ENCODE assay signal across 13 mouse cellular contexts in genomic region chr9:57550126-57550862, GRCm38 (mm10). TPM values are rescaled to one million over a fixed set of nuclear protein-coding genes. Genes with fewer than 3 reads are reported as not detected.
DNase-seq lines count a peak whose midpoint lies in the region; ATAC-seq and TF ChIP-seq lines count a peak whose summit lies in the region.
"Had no signal": no experiment of that assay in that cellular context is flagged by ENCODE, and none has a peak within 500 bp of the region (broad histone marks: within the 10 kb centered on the region; RNA-seq: fewer than 3 reads in every experiment).

No protein-coding gene starts in this region.

- H3K9ac ChIP-seq in heart, embryonic 14.5 days (ENCODE audit: low read length): peak overlapping the region; percentile 45; the same call in 1 of the 2 replicates
- H3K9ac ChIP-seq: hindbrain, embryonic 12.5 days; neural tube, embryonic 12.5 days had no signal

- no peak overlapping the region for H3K4me3 ChIP-seq in heart, embryonic 14.5 days (ENCODE audit: control insufficient read depth in 1 of 2, insufficient read depth in 1 of 2, low read depth in 1 of 2, low read length in 2 of 2)
- no peak overlapping the region for H3K4me3 ChIP-seq in left cerebral cortex, adult 2 months
- H3K4me3 ChIP-seq: erythroblast, embryonic 14.5 days; hindbrain, embryonic 12.5 days; neural tube, embryonic 12.5 days had no signal

- 48% methylated on average over 11 of the region's 11 CpGs for WGBS in heart, embryonic 14.5 days

- peak overlapping the region; percentile 47 for H3K4me2 ChIP-seq in heart, embryonic 14.5 days (ENCODE audit: low read length)
- H3K4me2 ChIP-seq: hindbrain, embryonic 12.5 days; neural tube, embryonic 12.5 days had no signal

- H3K27ac ChIP-seq in heart, embryonic 14.5 days (replicated peaks in 1 of 2; ENCODE audit: control insufficient read depth in 1 of 2, insufficient read depth in 1 of 2, low read depth in 2 of 2, low read length in 2 of 2): peak overlapping the region; percentile 87 to 89
- no peak overlapping the region for H3K27ac ChIP-seq in left cerebral cortex, adult 2 months
- H3K27ac ChIP-seq: hindbrain, embryonic 12.5 days; neural tube, embryonic 12.5 days had no signal

- intact Hi-C loops in gastrocnemius, postnatal 36 days (cut with DNase I): no loop called here
- intact Hi-C loops in left cerebral cortex, adult 2 months (cut with DNase I): no loop called here

- no peak for TF ChIP-seq CTCF in left cerebral cortex, adult 2 months (IDR thresholded peaks at IDR 0.05)

- peak; percentile 55 to 56 for DNase-seq in gastrocnemius, adult 8-10 months (ENCODE audit: low spot score in 2 of 2)
- DNase-seq in gastrocnemius, postnatal 36 days: no peak
- peak; percentile 85 for DNase-seq in adrenal gland, postnatal 14 days
- DNase-seq in lung, adult 18-20 months: peak; percentile 40 to 54
- DNase-seq in left cerebral cortex, adult 9 months (ENCODE audit: low spot score in 2 of 2): no peak
- DNase-seq in left cerebral cortex, adult 2 months (ENCODE audit: extremely low spot score in 1 of 2, low spot score in 2 of 2): no peak
- DNase-seq in thymus, postnatal 10 days (ENCODE audit: low spot score in 2 of 2): no peak
- DNase-seq: cerebellum, adult 18-20 months; thymus, postnatal 4 days had no signal

- peaks cover 47% of the 10 kb centered on the region for H3K36me3 ChIP-seq in heart, embryonic 14.5 days (ENCODE audit: control insufficient read depth, insufficient read depth, low read length)

- ATAC-seq in heart, embryonic 14.5 days (ENCODE audit: insufficient number of reproducible peaks, insufficient read depth, low FRiP score, low read depth): peak; percentile 60

- H3K9me3 ChIP-seq in heart, embryonic 14.5 days (ENCODE audit: control insufficient read depth, low read length): no peaks in the 10 kb centered on the region
- H3K9me3 ChIP-seq: hindbrain, embryonic 12.5 days; neural tube, embryonic 12.5 days had no signal

- H3K27me3 ChIP-seq in heart, embryonic 14.5 days (ENCODE audit: control insufficient read depth, insufficient read depth, low read length): no peaks in the 10 kb centered on the region
- H3K27me3 ChIP-seq: hindbrain, embryonic 12.5 days; neural tube, embryonic 12.5 days had no signal

- H3K4me1 ChIP-seq in heart, embryonic 14.5 days (ENCODE audit: control insufficient read depth in 2 of 2, insufficient read depth in 2 of 2, low read length in 2 of 2): peaks cover 17 to 36% of the 10 kb centered on the region in 2 experiments

RNA-seq across cellular contexts. Expression of gene Mpi, which starts 2.3 kb away (rescaled TPM):
- total RNA-seq in gastrocnemius, adult 8-10 months (2022): 10 to 100 TPM; 71.2 to 89.3 (median 74.4) TPM
- 10 to 100 TPM; 80.9 to 83.7 TPM for total RNA-seq in gastrocnemius, postnatal 36 days (2021)
- 35.8 and 38.6 TPM in 2 replicates for total RNA-seq in adrenal gland, postnatal 14 days (2021)
- polyA plus RNA-seq in heart, embryonic 14.5 days (2014; fragmentation: Nextera tagmentation; extraction: Ambion mirVana): 69.2 and 74.3 TPM in 2 replicates
- 10 to 100 TPM; 63.4 to 76.9 TPM for total RNA-seq in left cerebral cortex, adult 2 months (2021)

RNA-seq across cellular contexts. Expression of gene Scamp2, which starts 10.4 kb away (rescaled TPM):
- total RNA-seq in gastrocnemius, adult 8-10 months (2022): 10 to 100 TPM; 35.5 to 42.9 (median 37.1) TPM
- 10 to 100 TPM; 33.8 to 37.3 TPM for total RNA-seq in gastrocnemius, postnatal 36 days (2021)
- 41.8 and 51.8 TPM in 2 replicates for total RNA-seq in adrenal gland, postnatal 14 days (2021)
- 56.5 and 58.7 TPM in 2 replicates for polyA plus RNA-seq in heart, embryonic 14.5 days (2014; fragmentation: Nextera tagmentation; extraction: Ambion mirVana)
- total RNA-seq in left cerebral cortex, adult 2 months (2021): 10 to 100 TPM; 19.8 to 22.3 TPM

RNA-seq across cellular contexts. Expression of gene Fam219b, which starts 13.0 kb away (rescaled TPM):
- total RNA-seq in gastrocnemius, adult 8-10 months (2022): 1 to 10 TPM; 4.3 to 6.5 (median 5.5) TPM
- 1 to 10 TPM; 4.0 to 5.5 TPM for total RNA-seq in gastrocnemius, postnatal 36 days (2021)
- total RNA-seq in adrenal gland, postnatal 14 days (2021): 17.5 and 19.1 TPM in 2 replicates
- 11.1 and 13.3 TPM in 2 replicates for polyA plus RNA-seq in heart, embryonic 14.5 days (2014; fragmentation: Nextera tagmentation; extraction: Ambion mirVana)
- total RNA-seq in left cerebral cortex, adult 2 months (2021): 10 to 100 TPM; 18.1 to 21.6 TPM

RNA-seq across cellular contexts. Expression of gene Cox5a, which starts 29.2 kb away (rescaled TPM):
- total RNA-seq in gastrocnemius, adult 8-10 months (2022): 1,000 to 10,000 TPM; 1,141 to 1,247 (median 1,173) TPM
- total RNA-seq in gastrocnemius, postnatal 36 days (2021): 1,000 to 10,000 TPM; 1,357 to 1,404 TPM
- 1,056 and 1,152 TPM in 2 replicates for total RNA-seq in adrenal gland, postnatal 14 days (2021)
- 1,689 and 1,756 TPM in 2 replicates for polyA plus RNA-seq in heart, embryonic 14.5 days (2014; fragmentation: Nextera tagmentation; extraction: Ambion mirVana)
- 100 to 1,000 TPM; 374 to 440 TPM for total RNA-seq in left cerebral cortex, adult 2 months (2021)

RNA-seq across cellular contexts. Expression of gene Ulk3, which starts 39.0 kb away (rescaled TPM):
- total RNA-seq in gastrocnemius, adult 8-10 months (2022): 1 to 10 TPM; 3.3 to 4.8 (median 4.2) TPM
- 1 to 10 TPM; 4.3 to 6.0 TPM for total RNA-seq in gastrocnemius, postnatal 36 days (2021)
- total RNA-seq in adrenal gland, postnatal 14 days (2021): 12.9 and 17.8 TPM in 2 replicates
- 10.9 and 15.0 TPM in 2 replicates for polyA plus RNA-seq in heart, embryonic 14.5 days (2014; fragmentation: Nextera tagmentation; extraction: Ambion mirVana)
- 10 to 100 TPM; 36.3 to 37.1 TPM for total RNA-seq in left cerebral cortex, adult 2 months (2021)

Comparison
In these comparisons a context has a peak if more than half of its experiments do, and no peak if none do; other contexts are left out.
1. DNase-seq: peak in gastrocnemius, adult 8-10 months (2 of 2), adrenal gland, postnatal 14 days (single experiment) and lung, adult 18-20 months (2 of 2); none in gastrocnemius, postnatal 36 days (0 of 2), left cerebral cortex, adult 9 months (0 of 2), left cerebral cortex, adult 2 months (0 of 2) and thymus, postnatal 10 days (0 of 2).